Mouse (Mus musculus): ENCODE results near the gene Sebox.

Gene Sebox

GRCm38 (mm10) chr11:78502909-78503650 is at the start of gene Sebox:
Sebox (plus strand) TSS chr11:78503447.
- DNase-seq (ENCODE audit: low read depth) = no peak

- peak; percentile 90 for DNase-seq (ENCODE audit: low read depth)
Measured at GRCm38 (mm10) chr11:78453675-78454074, 49.6 kb upstream of the Sebox start.

GRCm38 (mm10) chr11:78454276-78454675 is 49.0 kb upstream of the Sebox start:
- DNase-seq (ENCODE audit: low read depth) = peak; percentile 42

DNA sequence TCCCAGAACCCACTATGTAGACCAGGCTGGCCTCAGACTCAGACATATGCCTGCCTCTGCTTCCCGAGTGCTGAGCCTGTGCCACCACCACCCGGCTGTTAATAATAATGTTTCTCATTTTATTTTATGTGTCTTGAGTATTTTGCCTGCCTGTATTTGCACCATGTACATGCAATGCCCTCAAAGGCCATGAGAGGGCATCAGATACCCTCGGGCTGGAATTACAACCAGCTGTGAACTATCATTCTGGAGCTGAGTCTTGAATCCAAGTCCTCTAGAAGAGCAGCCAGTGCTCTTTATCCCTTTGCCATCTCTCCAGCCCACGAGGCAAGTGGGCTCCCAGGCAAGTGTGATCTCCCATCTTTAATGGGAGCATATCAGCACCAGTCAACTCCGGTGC is 47.9 kb upstream of the Sebox start:
- peak; percentile 67 for DNase-seq (ENCODE audit: low read depth)

GRCm38 (mm10) chr11:78458740-78459139 is 44.5 kb upstream of the Sebox start:
- no peak for DNase-seq (ENCODE audit: low read depth)

DNA sequence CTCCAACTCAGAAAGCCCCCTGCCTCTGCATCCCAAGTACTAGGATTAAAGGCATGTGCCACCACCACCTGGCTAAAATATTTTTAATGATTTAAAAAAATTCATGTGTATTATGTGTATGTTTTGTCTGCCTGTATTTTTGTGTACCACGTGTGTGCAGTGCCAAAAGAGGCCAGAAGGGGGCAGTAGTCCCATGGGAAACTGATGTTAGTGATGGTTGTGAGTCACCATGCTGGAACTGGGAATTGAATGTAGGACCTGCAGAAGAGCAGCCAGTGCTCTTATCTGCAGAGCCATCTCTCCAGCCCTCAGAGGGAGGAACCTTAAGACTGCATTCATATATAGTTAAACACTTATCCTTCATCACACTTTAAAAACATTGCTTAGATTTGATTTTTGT is 41.4 kb upstream of the Sebox start:
- DNase-seq (ENCODE audit: low read depth) = peak; percentile 48

DNA sequence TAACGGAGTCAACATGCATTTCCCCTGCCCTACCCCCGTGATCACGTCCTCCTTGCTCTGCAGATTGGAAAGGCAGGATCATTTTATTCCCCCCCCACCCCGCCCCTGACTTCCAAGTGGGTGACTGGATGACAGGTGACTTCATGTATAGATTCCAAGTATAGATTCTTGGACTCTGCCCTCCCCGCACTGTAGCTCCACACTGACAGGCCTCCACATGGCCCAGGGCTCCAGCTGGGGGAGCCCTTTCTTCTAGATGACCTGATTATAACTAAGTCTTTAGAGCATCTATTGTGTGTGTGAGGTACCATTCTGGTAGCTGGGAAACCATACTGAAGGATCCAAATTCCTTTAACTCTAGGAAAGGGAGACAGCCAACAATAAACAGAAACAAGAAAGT is 40.6 kb upstream of the Sebox start:
- no peak for DNase-seq (ENCODE audit: low read depth)

- DNase-seq (ENCODE audit: low read depth) = no peak
Measured at GRCm38 (mm10) chr11:78463286-78464036, 39.8 kb upstream of the Sebox start.

GRCm38 (mm10) chr11:78465116-78465515 is 38.1 kb upstream of the Sebox start:
- no peak for DNase-seq (ENCODE audit: low read depth)

GRCm38 (mm10) chr11:78465568-78466180 is 37.6 kb upstream of the Sebox start, which contains the start of gene Slc46a1:
Slc46a1 (plus strand) TSS chr11:78465697.
- peak; percentile 68 for DNase-seq (ENCODE audit: low read depth)

- DNase-seq (ENCODE audit: low read depth) = no peak
Measured at GRCm38 (mm10) chr11:78466242-78466912, 36.9 kb upstream of the Sebox start.

DNA sequence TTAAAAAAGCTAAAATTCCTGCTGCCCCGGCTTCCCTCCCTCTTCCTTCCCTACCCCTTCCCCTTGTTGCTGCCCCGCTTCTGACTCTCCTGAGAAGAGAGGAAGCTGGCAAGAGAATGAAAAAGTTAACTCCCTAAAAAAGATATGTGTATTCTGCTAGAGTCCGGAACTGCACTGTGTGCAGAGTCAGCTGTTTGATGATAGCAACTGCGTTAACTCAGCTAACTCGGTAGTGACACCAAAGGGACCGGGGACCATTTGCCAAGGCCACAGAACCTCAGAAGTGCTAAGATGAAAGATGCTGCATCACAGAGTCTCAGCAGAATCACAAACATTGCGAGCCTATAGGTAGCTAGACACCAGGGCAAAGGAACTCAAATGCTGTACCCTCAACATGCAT is 35.7 kb upstream of the Sebox start:
- no peak for DNase-seq (ENCODE audit: low read depth)

- no peak for DNase-seq (ENCODE audit: low read depth)
Measured at GRCm38 (mm10) chr11:78467932-78468331, 35.3 kb upstream of the Sebox start.

GRCm38 (mm10) chr11:78471326-78472103 is 31.7 kb upstream of the Sebox start:
- no peak for DNase-seq (ENCODE audit: low read depth)

DNA sequence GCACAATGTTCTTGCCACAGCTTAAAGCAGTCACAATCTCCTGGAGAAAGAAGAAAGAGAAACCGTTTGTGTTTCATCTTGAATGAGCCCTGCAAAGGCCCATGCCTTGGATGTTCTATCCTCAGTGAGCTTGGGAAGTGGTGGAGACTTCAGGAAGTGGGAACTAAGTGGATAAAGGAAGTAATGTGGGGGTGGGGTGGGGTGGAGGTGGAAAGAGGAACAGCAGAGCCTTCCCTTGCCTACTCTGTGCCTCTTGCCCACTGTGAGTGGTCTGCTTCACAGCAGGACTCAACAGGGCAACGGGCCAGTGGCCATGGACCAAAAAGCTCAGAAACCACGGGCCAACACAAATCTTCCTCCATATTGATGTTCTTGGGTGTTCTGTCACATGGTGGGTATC is 28.0 kb upstream of the Sebox start:
- DNase-seq (ENCODE audit: low read depth) = no peak

DNA sequence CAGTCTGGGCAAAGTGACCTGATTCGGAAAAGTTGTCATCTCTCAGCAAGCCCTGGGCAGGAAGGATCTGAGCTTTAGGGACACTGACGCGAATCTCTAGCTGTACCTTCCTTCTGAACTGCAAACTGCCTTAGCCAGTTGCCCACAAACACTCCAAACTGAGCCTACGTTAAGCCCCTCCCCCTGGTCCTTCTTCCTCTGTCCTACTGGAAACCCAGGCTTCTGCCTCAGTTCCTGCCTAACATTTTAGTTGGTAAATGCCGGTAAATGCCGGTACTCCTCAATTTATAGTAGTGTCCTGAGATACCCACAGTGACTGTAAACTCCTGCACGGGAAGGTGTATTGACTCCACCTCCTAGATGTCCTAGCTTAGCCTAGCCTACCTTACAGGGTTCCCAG is 19.6 kb upstream of the Sebox start:
- no peak for DNase-seq (ENCODE audit: low read depth)

DNA sequence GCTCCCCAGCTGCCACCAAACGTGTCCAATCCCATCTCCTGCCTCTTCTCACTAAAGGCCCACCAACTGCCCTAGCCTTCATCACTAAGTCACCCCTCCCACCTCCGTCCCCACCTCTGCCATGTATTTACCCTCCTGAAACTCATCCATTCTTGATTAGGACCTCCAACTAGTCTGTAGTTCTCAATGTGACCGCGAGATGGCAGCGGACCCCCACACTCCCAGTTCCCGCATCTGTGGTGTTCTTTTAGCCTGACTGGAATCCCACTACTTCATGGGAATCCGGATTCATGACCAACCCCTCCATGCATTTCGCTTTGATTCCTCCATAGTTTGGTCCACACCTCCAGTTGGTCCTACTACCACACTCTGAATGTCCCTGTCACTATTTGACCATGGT is 15.1 kb upstream of the Sebox start:
- peak; percentile 75 for DNase-seq (ENCODE audit: low read depth)

GRCm38 (mm10) chr11:78490781-78491241 is 12.4 kb upstream of the Sebox start:
- no peak for DNase-seq (ENCODE audit: low read depth)

GRCm38 (mm10) chr11:78495904-78496303 is 7.3 kb upstream of the Sebox start:
- peak; percentile 69 for DNase-seq (ENCODE audit: low read depth)

- DNase-seq (ENCODE audit: low read depth) = no peak
Measured at GRCm38 (mm10) chr11:78497071-78497541, 6.1 kb upstream of the Sebox start.

Data from induced T-regulatory cell, adult 2 months (primary cell).